15 mouse cellular contexts compared by ENCODE assay signal in genomic region chr19:58913301-58913700, GRCm38 (mm10). TPM values are rescaled to one million over a fixed set of nuclear protein-coding genes. Genes with fewer than 3 reads are reported as not detected.
"Had no signal": no experiment of that assay in that cellular context is flagged by ENCODE, and none has a peak within 500 bp of the region (broad histone marks: within the 10 kb centered on the region; RNA-seq: fewer than 3 reads in every experiment).

No protein-coding gene starts in this region.

- DNase-seq: gastrocnemius, postnatal 14 days; gastrocnemius, postnatal 36 days; heart, adult 11 months; heart, adult 2 months; heart, postnatal 14 days; heart, postnatal 36 days; kidney, adult 11 months; kidney, adult 2 months; kidney, adult 9 months; kidney, postnatal 14 days; kidney, postnatal 36 days; layer of hippocampus, adult 9-11 months; layer of hippocampus, postnatal 36 days had no signal

RNA-seq across cellular contexts. Expression of gene Eno4, which starts 29.9 kb away (rescaled TPM):
- polyA plus RNA-seq: large intestine, adult 2 months; liver, adult 2 months had no signal
